Mouse (Mus musculus) heart, embryonic 14.5 days (tissue): ENCODE results near the gene Faap20. TPM values are rescaled to one million over a fixed set of nuclear protein-coding genes. Genes with fewer than 3 reads are reported as not detected.

Source experiments
- ATAC-seq: fragments of 200-750 bp; cut with Nextera tagmentation; 2 replicates; pipeline ENCODE4 v1.8.0; 2017; ENCODE audit warnings: low read depth, moderate TSS enrichment; ENCODE audit not compliant: insufficient number of reproducible peaks, insufficient read depth, low FRiP score
- H3K27ac ChIP-seq, 2 experiments: fragments of 200-500 bp in 1 of 2; fragments of 300-500 bp in 1 of 2; sonication (generic) in 1 of 2; replicated peaks in 1 of 2; 2 replicates each; pipeline ENCODE4 v1.5.1; 2012 to 2014; ENCODE audit warnings: low read depth in 2 of 2, low read length in 2 of 2, control low read depth in 1 of 2, mild to moderate bottlenecking in 1 of 2, mixed read lengths in 1 of 2; ENCODE audit not compliant: control insufficient read depth in 1 of 2, insufficient read depth in 1 of 2
- H3K27me3 ChIP-seq: fragments of 300-500 bp; sonication (generic); 2 replicates; pipeline ENCODE4 v1.6.1; 2014; ENCODE audit warnings: mild to moderate bottlenecking, low read length, control low read depth; ENCODE audit not compliant: control insufficient read depth, insufficient read depth
- H3K36me3 ChIP-seq: fragments of 300-500 bp; sonication (generic); 2 replicates; pipeline ENCODE4 v1.6.1; 2014; ENCODE audit warnings: mild to moderate bottlenecking, control low read depth, low read length, mixed read lengths; ENCODE audit not compliant: control insufficient read depth, insufficient read depth
- H3K4me1 ChIP-seq, 2 experiments: fragments of 200-500 bp in 1 of 2; fragments of 300-500 bp in 1 of 2; sonication (generic) in 1 of 2; 2 replicates each; pipeline ENCODE4 v1.6.1; 2012 to 2014; ENCODE audit warnings: low read length in 2 of 2, control low read depth in 1 of 2, mixed read lengths in 1 of 2; ENCODE audit not compliant: control insufficient read depth in 2 of 2, insufficient read depth in 2 of 2
- H3K4me2 ChIP-seq: fragments of 300-500 bp; sonication (generic); 2 replicates; pipeline ENCODE4 v1.6.1; 2014; ENCODE audit warnings: mild to moderate bottlenecking, low read length
- H3K4me3 ChIP-seq, 2 experiments: fragments of 200-500 bp in 1 of 2; fragments of 300-500 bp in 1 of 2; sonication (generic) in 1 of 2; 2 replicates each; pipeline ENCODE4 v1.5.1; 2012 to 2014; ENCODE audit warnings: low read length in 2 of 2, mild to moderate bottlenecking in 2 of 2, control low read depth in 1 of 2, low read depth in 1 of 2, moderate library complexity in 1 of 2; ENCODE audit not compliant: control insufficient read depth in 1 of 2, insufficient read depth in 1 of 2
- H3K9ac ChIP-seq: fragments of 300-500 bp; sonication (generic); 2 replicates; pipeline ENCODE4 v1.6.1; 2014; ENCODE audit warnings: mild to moderate bottlenecking, low read length
- H3K9me3 ChIP-seq: fragments of 300-500 bp; sonication (generic); 2 replicates; pipeline ENCODE4 v1.6.1; 2016; ENCODE audit warnings: low read length, control low read depth; ENCODE audit not compliant: control insufficient read depth
- WGBS: fragments of 180-500 bp; shearing (Covaris S2); extraction: QIAGEN DNeasy Blood & Tissue Kit; methylation state at CpG from one replicate; pipeline ENCODE4 v1.1.7; 2014; 5-methylcytosine and 5-hydroxymethylcytosine counted together
- polyA plus RNA-seq: library from polyadenylated mRNA; unstranded; fragments of >200 nt; fragmentation: Nextera tagmentation; extraction: Ambion mirVana; gene quantifications from 2 replicates; pipeline ENCODE4 v1.2.1, GENCODE M21; 2014

Faap20 gene
- polyA plus RNA-seq, 1 experiment from 2014 or later: 74.8 TPM

- Histone ChIP-seq H3K27me3 (no peaks in the 10 kb centered on the region), H3K4me1 (peaks cover 20 to 26% of the 10 kb centered on the region in 2 experiments), H3K9me3 (no peaks in the 10 kb centered on the region), H3K36me3 (no peaks in the 10 kb centered on the region), H3K27ac (0 out of 4 replicates have a peak overlapping the region, but pooled peaks of 1 of the 2 experiments have one; percentile 31), H3K4me2 (no peak overlapping the region), H3K9ac (no peak overlapping the region), H3K4me3 (no peak overlapping the region)
- WGBS: 81% methylated on average over 8 of the region's 8 CpGs
- ATAC-seq: no peak
These were observed 32.0 kb downstream of the Faap20 start for GRCm38 (mm10) chr4:155281652-155282051.

GRCm38 (mm10) chr4:155282231-155282630 lies 32.6 kb downstream of the Faap20 start:
- Histone ChIP-seq H3K27ac (peak overlapping the region in 1 of 2 experiments; percentile 31; a peak in 1 of 4 replicates), H3K9me3 (no peaks in the 10 kb centered on the region), H3K27me3 (no peaks in the 10 kb centered on the region), H3K36me3 (no peaks in the 10 kb centered on the region), H3K4me2 (no peak overlapping the region), H3K4me1 (peaks cover 20 to 26% of the 10 kb centered on the region in 2 experiments), H3K9ac (peak overlapping the region; percentile 5; the same call in 1 of the 2 replicates), H3K4me3 (no peak overlapping the region)
- no peak for ATAC-seq
- 38% methylated on average over 6 of the region's 6 CpGs for WGBS

DNA sequence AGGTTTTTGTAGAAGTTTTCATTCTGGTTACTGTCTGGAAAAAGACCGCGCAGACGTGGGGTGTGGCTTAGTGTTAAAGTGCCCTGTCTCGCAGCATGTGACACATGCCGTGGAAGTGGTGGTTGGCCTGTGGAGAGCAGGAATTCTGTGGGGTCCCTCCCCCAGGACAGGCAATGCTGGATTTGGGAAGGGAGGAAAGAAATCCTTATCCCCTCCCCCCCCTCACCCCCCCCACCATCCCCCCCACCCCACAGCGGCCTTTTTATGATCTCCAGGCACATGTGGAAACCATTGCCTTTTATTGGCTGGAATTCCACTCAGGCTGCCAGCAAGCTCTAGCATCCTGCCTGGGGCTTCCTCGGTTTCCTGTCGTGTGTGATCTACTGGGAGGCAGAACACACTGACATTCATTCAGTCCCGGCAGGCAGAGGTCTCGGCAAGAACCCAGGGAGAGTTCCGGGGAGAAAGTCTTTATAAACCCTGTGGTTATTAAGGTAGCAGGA lies 33.5 kb downstream of the Faap20 start:
- Histone ChIP-seq H3K4me1 (peaks cover 20 to 26% of the 10 kb centered on the region in 2 experiments), H3K27ac (peak overlapping the region; percentile 71 to 81), H3K4me2 (peak overlapping the region; percentile 39; the same call in 1 of the 2 replicates), H3K36me3 (no peaks in the 10 kb centered on the region), H3K27me3 (no peaks in the 10 kb centered on the region), H3K9me3 (no peaks in the 10 kb centered on the region), H3K9ac (peak overlapping the region; percentile 38), H3K4me3 (no peak overlapping the region)
- 41% methylated on average over 11 of the region's 11 CpGs for WGBS
- 0 out of 2 replicates have a peak, but pooled peaks have one; percentile 26 for ATAC-seq

DNA sequence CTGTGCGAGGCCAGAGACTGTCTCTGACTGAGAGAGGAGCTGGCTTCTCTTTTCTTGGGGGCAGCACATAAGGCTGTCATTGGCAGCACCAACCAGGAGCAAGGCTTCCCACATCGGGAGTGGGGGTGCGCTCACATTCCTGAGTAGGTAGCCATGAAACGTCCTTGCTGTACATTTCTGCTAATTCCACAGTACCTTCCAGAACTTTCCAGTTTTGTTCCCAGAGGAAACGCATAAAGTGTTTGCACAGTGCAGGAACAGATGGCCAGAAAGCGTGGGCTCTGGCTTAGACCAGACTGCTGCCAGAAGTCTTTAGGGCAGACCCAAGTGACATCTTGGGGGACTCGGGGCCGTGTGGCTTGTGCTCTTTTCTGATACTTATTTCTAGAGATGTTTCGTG lies 34.0 kb downstream of the Faap20 start:
- H3K4me1 ChIP-seq: peaks cover 17 to 26% of the 10 kb centered on the region in 2 experiments
- no peaks in the 10 kb centered on the region for H3K27me3 ChIP-seq
- no peak for ATAC-seq
- H3K4me3 ChIP-seq: no peak overlapping the region
- H3K27ac ChIP-seq: peak overlapping the region; percentile 71 to 81
- no peaks in the 10 kb centered on the region for H3K9me3 ChIP-seq
- H3K4me2 ChIP-seq: peak overlapping the region; percentile 39; the same call in 1 of the 2 replicates
- H3K36me3 ChIP-seq: no peaks in the 10 kb centered on the region
- 70% methylated on average over 9 of the region's 9 CpGs for WGBS
- peak overlapping the region; percentile 38 for H3K9ac ChIP-seq

GRCm38 (mm10) chr4:155284521-155285379 lies 35.1 kb downstream of the Faap20 start:
- peak overlapping the region in 1 of 2 experiments; percentile 24; a peak in 1 of 4 replicates for H3K27ac ChIP-seq

GRCm38 (mm10) chr4:155286090-155286489 lies 36.5 kb downstream of the Faap20 start:
- ATAC-seq: no peak
- Histone ChIP-seq H3K36me3 (no peaks in the 10 kb centered on the region), H3K27me3 (no peaks in the 10 kb centered on the region), H3K4me2 (no peak overlapping the region), H3K4me3 (no peak overlapping the region), H3K9me3 (no peaks in the 10 kb centered on the region), H3K4me1 (peaks cover 13 to 15% of the 10 kb centered on the region in 2 experiments), H3K27ac (no peak overlapping the region), H3K9ac (no peak overlapping the region)
- 89% methylated on average over 4 of the region's 4 CpGs for WGBS

More at GRCm38 (mm10) chr4:155284521-155285379, 35.1 kb downstream of the Faap20 start:
- Histone ChIP-seq H3K9ac (no peak overlapping the region), H3K9me3 (no peaks in the 10 kb centered on the region), H3K4me2 (no peak overlapping the region), H3K4me3 (no peak overlapping the region), H3K27me3 (no peaks in the 10 kb centered on the region), H3K4me1 (peaks cover 17 to 26% of the 10 kb centered on the region in 2 experiments), H3K36me3 (no peaks in the 10 kb centered on the region)
- 39% methylated on average over 15 of the region's 15 CpGs for whole genome bisulfite sequencing
- ATAC-seq: no peak

- no peak for ATAC-seq
- 86% methylated on average over 11 of the region's 11 CpGs for WGBS
- Histone ChIP-seq H3K4me3 (no peak overlapping the region), H3K9me3 (no peaks in the 10 kb centered on the region), H3K4me2 (no peak overlapping the region), H3K9ac (no peak overlapping the region), H3K27ac (no peak overlapping the region), H3K36me3 (no peaks in the 10 kb centered on the region), H3K27me3 (no peaks in the 10 kb centered on the region), H3K4me1 (peaks cover 6% of the 10 kb centered on the region in 2 experiments)
These were observed 38.1 kb downstream of the Faap20 start for GRCm38 (mm10) chr4:155287713-155288112.
